Mouse (Mus musculus) c-Kit-positive CD71-positive TER-119-negative erythroid progenitor cells, embryonic 14.5 days (primary cell): ENCODE measurements around the gene Cnot4.
A peak's percentile ranks its signal among the peaks of the same experiment; 100 is the strongest.
"Not testable (repeated sequence)": the region's sequence is repeated elsewhere in the genome, so short reads cannot be mapped to it uniquely, and the experiment has no call there.

Experiments used
- DNase-seq: peaks from one replicate; pipeline ENCODE4 v3.0.0-alpha.2; 2013; ENCODE audit warnings: low read depth

The Cnot4 gene

GRCm38 (mm10) chr6:35133579-35134488 is at the start of gene Cnot4:
Cnot4 (minus strand) TSS chr6:35133724.
- DNase-seq: peak; percentile 95

DNA sequence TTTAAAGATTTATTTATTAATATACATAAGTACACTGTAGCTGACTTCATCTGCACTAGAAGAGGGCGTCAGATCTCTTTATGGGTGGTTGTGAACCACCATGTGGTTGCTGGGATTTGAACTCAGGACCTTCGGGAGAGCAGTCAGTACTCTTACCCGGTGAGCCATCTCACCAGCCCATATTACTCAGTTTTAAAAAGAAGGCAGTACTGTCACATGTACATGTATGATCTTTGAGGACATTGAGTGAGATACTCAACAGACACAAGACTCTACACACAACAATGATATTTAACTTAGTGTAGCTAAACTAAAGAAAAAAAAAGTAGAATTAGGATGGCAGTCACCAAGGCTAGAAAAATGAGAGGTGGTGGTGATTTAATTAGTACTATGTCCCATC is 45.8 kb upstream of the Cnot4 start:
- not testable (repeated sequence) for DNase-seq

- DNase-seq: no peak
Measured at GRCm38 (mm10) chr6:35177650-35178272, 44.2 kb upstream of the Cnot4 start.

DNA sequence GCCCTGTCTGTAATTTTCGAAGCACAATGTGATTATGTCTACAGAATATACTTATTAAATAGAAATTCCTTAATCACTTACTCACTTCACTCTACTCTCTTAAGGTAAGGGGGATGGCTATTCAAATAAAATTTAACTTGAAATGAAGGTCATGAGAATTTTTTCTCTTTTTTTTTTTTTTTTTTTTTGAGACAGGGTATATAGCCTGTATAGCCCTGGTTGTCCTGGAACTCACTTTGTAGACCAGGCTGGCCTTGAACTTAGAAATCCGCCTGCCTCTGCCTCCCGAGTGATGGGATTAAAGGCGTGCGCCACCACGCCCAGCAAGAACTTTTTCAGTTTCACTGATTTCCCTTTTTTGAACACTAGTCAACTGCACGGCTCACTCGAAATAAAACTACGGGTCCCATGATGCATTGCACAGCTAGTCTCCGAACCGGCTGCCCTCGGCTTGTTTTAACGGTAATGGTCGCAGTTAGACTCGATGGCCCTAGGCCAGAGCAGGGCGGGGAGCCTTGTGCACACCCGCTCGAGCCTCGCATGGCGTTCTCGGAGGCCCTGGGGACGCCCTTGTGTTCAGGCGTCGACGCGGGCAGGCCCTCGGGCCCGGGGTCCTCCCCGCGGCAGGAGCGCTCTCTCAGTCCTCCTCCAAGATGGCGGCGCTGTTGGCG is 43.6 kb upstream of the Cnot4 start, which contains the start of gene Nup205:
Gene Nup205, plus strand, starts transcription at position 443 of the 671 bp plus-strand sequence.
- peak; percentile 75 for DNase-seq

DNA sequence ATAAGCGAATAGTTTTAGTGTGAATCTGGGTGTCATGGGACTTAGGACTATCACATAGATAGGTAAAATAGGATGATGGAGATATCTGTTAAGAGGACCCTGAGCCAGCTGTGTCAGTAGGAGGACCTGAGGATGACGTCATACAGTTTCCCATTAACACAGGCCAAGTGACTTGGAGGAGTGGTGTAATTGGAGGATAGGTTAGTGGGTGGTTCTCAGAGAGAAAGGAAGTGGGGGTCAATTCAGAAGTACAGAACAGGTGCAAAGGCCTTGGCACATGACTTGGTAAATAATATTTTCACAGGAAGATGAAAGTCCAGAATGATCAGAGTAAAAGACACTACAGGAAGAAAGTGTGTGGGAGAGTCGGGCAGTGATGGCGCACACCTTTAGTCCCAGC is 39.7 kb upstream of the Cnot4 start:
- no peak for DNase-seq

DNA sequence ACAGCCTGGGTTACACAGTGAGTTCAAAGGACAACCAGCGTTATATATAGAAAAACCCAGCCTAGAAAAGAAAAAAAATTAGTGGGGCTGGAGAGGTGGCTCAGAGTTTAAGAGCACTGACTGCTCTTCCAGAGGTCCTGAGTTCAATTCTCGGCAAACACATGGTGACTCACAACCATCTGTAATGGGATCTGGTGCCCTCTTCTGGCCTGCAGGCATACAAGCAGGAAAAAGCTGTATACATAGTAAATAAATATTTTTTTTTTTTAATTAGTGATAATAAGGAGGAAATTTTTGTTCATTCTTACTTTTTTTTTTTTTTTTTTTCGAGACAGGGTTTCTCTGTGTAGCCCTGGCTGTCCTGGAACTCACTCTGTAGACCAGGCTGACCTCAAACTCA is 38.5 kb upstream of the Cnot4 start:
- not testable (repeated sequence) for DNase-seq

DNA sequence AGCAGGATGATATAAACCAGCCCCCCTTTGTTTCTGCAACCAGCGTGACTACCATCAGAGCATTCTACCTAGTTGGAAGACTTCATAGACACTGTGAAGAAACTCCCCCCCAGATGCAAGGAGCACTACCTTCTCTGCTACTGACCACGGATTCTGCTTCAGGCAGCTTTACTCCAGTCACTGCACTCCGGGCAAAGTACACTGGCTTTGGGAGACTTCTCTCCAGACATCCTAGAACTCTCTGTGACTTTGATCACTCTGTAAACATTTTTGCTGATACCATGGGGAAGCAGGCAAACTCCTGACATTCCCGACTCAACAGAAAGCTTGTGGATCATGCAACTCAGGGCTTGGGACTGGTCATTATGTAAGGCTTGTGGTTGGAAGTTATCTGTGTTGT is 35.7 kb upstream of the Cnot4 start:
- no peak for DNase-seq

GRCm38 (mm10) chr6:35154540-35154939 is 21.0 kb upstream of the Cnot4 start:
- no peak for DNase-seq

DNA sequence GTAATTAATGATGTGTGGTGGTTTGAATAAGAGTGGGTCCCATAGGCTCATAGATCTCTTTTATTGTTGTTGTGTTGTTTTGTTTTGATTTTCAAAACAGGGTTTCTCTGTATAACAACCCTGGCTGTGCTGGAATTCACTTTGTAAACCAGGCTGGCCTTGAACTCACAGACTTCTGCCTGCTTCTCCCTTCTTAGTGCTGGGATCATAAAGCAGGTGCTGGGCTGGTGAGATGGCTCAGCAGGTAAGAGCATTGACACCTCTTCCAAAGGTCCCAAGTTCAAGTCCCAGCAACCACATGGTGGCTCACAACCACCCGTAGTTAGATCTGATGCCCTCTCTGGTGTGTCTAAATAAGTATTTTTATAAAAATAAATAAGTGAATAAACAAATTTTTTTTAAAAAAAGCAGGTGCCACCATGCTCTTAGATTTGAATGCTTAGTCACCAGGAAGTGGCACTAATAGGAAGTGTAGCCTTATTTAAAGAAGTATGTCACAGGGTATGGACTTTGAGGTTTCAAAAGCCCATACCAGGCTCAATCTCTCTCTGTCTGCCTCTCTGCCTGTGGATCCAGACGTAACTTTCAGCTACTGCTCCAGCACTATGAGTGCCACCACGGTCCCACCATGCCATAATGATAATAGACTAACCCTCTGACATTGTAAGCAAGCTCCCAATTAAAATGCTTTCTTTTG is 14.3 kb upstream of the Cnot4 start:
- DNase-seq: no peak

DNA sequence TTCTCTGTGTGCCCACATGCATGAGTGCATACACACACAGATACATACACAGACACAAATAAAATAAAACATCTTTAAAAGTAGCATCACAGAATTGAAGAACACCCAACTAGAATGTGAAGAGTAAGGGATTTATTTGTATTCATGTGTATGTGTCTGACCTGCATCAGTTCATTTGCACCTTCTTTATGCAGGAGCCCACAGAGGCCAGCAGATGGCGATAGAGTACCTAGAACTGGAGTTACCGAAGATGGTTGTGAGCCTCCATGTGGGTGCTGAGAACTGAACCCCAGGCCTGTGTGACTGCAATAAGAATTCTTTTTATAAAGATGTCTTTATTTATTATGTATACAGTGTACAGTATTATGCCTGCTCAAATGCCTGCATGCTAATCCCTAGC is 12.0 kb upstream of the Cnot4 start:
- DNase-seq: no peak

DNA sequence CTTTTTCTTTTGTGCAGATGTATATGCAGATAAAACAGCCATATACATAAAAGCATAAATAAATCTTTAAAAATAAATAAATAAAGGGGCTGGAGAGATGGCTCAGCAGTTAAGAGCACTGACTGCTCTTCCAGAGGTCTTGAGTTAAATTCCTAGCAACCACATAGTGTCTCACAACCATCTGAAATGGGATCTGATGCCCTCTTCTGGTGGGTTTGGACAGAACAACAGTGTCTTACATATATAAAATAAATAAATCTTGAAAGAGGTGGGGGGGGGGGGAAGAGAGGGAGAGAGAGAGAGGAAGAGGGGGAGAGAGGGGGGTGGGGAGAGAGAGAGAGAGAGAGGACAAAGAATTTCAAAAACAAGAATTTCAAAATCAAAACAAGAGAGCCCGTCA is 6.8 kb upstream of the Cnot4 start:
- no peak for DNase-seq

GRCm38 (mm10) chr6:35134844-35135243 is 1.3 kb upstream of the Cnot4 start:
- DNase-seq: no peak

DNA sequence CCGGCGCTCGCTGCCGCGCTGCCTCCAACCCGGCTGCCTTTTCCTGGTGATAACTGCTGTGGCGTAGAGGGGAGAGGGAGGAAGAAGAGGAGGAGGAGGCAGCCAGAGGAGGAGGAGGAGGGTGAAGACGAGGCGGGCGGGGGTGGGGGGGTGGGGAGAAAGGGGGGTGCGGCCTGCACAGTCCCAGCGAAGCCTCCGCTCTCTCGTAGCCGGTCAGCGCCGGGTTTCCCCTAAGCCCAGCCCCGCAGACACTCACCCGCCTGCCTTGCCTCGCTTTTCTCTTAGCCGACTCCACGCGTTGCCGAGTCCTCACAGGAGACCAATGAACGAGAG is 312 bp downstream of the Cnot4 start:
- DNase-seq: no peak

DNA sequence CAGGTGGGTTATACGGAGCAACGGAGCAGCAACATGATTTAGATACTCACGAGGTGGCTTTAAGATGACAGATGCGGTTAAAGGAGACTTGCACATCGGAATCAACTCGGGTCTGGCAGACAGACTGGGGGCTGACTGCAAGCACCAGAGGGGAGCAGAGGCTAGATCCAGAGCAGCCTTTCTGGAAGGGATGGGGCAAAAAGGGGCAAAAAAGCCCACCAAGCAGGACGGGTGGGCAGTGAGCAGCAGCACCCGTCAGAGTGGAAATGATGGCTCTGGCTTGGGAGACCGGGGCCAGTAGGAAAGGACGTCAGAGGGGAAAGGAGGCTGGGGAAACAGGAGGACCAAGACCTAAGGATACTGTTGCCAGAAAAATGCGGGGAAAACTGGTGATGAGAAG is 718 bp downstream of the Cnot4 start:
- peak; percentile 13 for DNase-seq

DNA sequence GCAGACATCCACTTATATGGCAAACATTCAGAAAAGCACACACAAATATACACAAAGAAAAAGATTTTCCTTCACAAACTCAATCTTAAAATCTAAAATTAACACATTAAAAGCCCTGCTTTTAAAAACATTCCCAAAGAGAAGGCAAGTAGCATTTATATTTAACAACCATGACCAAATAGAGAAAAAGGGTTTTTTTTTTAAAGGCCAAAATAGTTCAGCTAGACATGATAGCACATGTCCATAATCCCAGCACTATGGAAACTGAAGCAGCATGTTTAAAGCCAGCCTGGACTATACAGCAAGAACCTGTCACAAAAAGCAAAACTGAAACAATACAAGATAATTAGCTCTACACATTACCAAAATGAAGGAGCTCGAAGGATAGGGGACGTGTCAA is 11.0 kb downstream of the Cnot4 start:
- no peak for DNase-seq

- no peak for DNase-seq
Measured at GRCm38 (mm10) chr6:35121925-35122324, 11.6 kb downstream of the Cnot4 start.

GRCm38 (mm10) chr6:35102457-35102856 is 31.1 kb downstream of the Cnot4 start:
- DNase-seq: no peak

- no peak for DNase-seq
Measured at GRCm38 (mm10) chr6:35084927-35085326, 48.6 kb downstream of the Cnot4 start.

DNA sequence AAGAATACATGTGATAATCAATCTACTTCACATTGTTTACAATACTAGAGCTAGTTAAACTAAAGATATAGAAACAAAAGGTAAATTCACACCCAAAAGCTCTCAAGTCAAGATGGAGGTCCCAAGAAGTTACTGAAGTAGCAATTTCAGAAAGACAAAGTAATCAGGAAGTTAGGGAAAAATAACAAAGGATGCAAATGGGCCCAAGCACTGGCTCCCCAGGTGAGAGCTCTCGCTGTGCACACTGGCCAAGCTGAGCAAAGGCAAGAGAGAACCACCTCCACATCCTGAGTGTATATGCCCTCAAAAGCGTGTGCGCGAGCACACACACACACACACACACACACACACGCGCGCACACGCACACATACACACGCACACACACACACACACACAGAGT is 58.4 kb downstream of the Cnot4 start:
- DNase-seq: no peak

- DNase-seq: no peak
Measured at GRCm38 (mm10) chr6:35071261-35071660, 62.3 kb downstream of the Cnot4 start.

DNA sequence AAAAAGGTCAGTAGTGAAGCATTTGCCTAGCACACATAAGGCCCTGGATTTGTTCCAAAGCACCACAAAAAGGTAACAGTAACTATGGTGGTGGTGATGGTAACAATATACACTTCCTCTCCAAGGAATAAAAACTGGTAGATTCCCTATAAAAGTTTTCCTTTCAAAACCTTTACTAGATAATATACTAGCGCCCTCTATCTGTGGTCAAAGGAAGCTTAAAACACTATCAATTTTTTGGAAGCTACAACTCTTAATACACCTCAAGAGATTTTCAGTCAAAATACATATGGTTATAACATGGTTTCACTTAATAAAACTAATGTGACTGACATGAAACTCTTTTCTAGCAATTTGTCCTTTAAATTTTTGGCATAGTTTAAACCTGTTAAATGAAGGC is 71.1 kb downstream of the Cnot4 start:
- DNase-seq: peak; percentile 13

DNA sequence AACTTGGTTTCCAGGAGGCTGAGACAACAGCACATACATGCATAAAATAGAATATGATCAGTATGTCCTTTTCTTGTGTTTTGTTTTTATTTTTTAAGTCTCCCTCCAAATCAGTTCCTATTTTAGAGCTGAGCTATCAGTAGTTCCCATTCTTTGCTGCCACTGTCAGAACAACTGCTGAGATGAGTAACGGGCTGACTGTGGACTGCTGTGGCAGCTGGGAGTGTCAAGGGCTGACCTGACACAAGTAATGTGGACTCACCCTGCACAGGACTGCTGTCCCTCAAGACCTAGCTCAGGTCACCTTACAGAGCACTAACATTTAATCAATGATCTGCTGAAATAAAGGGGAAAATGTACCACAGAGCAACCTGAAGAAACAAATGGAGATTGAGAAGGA is 90.4 kb downstream of the Cnot4 start:
- DNase-seq: no peak
